Mouse (Mus musculus): Measurements from ENCODE around the gene Myo18b. TPM values are rescaled to one million over a fixed set of nuclear protein-coding genes. Genes with fewer than 3 reads are reported as not detected.

The Myo18b gene
- polyA plus RNA-seq, 1 experiment from 2014 or later = 22.2 TPM

DNA sequence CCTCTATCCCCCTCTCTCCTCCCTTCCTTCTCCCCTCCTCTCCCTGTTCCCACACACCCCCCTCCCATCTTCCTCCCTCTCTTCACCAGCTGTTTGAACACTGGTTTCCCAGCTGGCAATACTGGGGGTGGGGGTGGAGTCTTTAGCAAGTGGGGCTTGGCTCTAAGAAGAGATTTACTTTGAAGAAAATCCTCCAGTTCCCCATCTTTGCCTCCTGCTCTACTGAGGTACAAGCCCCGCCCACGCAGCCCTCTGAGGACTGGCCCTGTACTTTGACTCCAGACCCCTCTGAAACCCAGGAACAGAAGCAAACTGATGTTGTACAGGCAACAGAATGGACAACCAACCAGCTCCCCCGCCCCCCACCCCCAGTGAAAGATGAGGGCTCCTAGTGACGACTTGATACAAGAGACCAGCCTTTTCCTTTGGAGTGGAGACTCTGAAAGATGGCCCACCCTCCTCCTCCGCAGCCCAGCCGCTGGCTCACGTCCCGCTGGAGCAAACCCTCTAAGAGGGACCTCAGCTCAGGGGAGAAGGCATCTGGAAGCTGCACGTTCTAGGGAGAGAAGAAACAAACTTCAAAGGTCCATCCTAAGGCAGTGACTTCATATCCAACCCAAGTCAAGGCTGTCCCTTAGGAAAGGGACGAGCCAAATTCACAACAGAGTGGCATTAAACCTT is 32.2 kb upstream of the Myo18b start:
- peaks cover 17% of the 10 kb centered on the region for H3K4me1 ChIP-seq (ENCODE audit: control insufficient read depth, insufficient read depth, low read length)
- H3K4me2 ChIP-seq = no peak overlapping the region
- H3K9me3 ChIP-seq (replicated peaks; ENCODE audit: control insufficient read depth, low read length) = no peaks in the 10 kb centered on the region
- H3K4me3 ChIP-seq (ENCODE audit: low read depth, low read length) = no peak overlapping the region
- no peaks in the 10 kb centered on the region for H3K36me3 ChIP-seq (ENCODE audit: control insufficient read depth, insufficient read depth, low read length)
- no peak overlapping the region for H3K27ac ChIP-seq (ENCODE audit: low read depth, low read length)
- 31% methylated on average over 10 of the region's 10 CpGs for WGBS (ENCODE audit: insufficient replicate concordance)
- H3K27me3 ChIP-seq (ENCODE audit: control insufficient read depth, insufficient read depth, low read length) = no peaks in the 10 kb centered on the region
- ATAC-seq (replicated peaks; ENCODE audit: insufficient number of reproducible peaks, low FRiP score, low TSS enrichment) = no peak
- no peak overlapping the region for H3K9ac ChIP-seq (ENCODE audit: low read depth, low read length)

DNA sequence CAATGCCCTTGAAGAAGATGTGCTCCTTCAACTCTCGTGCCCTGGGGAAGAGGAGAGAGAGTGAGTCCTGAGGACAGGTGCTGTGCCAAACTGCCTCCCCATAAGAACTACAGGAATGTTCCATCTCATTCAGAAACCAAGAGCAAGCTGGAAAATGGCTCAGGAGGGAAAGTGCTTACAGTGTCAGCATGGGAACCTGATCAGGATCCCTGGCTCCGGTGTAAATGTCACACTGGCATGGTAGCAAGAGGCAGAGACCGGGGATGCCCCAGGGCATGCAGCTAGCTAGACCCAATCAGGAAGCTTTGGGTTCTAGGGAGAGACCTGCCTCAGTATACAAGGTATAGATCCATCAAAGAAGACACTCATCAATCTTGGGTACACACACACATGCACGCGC is 29.3 kb upstream of the Myo18b start:
- Histone ChIP-seq H3K36me3 (ENCODE audit: control insufficient read depth, insufficient read depth, low read length) (no peaks in the 10 kb centered on the region), H3K27me3 (ENCODE audit: control insufficient read depth, insufficient read depth, low read length) (no peaks in the 10 kb centered on the region), H3K4me3 (ENCODE audit: low read depth, low read length) (no peak overlapping the region), H3K4me1 (ENCODE audit: control insufficient read depth, insufficient read depth, low read length) (peaks cover 14% of the 10 kb centered on the region; the same call in 1 of the 2 replicates), H3K9me3 (replicated peaks; ENCODE audit: control insufficient read depth, low read length) (no peaks in the 10 kb centered on the region), H3K4me2 (no peak overlapping the region), H3K27ac (ENCODE audit: low read depth, low read length) (no peak overlapping the region), H3K9ac (ENCODE audit: low read depth, low read length) (no peak overlapping the region)
- no peak for ATAC-seq (replicated peaks; ENCODE audit: insufficient number of reproducible peaks, low FRiP score, low TSS enrichment)
- WGBS (ENCODE audit: insufficient replicate concordance) = 93% methylated on average over 5 of the region's 5 CpGs

DNA sequence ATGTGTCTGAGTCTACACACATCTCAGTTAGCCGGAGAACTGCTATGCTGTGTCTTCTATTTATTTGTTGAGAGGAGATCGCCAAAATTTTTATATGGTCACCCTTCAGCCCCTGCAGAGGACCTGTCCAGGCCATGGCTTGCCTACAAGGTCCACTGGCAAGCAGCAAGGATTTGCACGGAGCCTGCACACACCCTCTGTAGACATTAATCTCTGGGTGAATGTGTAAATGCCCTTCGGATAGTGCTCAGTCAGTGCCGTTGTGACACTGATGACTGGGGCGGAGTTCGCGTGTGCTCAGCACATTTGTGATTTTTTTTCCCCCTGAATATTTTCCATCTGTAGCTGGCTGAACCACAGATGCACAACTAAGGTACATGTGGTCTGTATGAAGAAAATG is 28.6 kb upstream of the Myo18b start:
- Histone ChIP-seq H3K27ac (ENCODE audit: low read depth, low read length) (no peak overlapping the region), H3K4me3 (ENCODE audit: low read depth, low read length) (no peak overlapping the region), H3K9me3 (replicated peaks; ENCODE audit: control insufficient read depth, low read length) (no peaks in the 10 kb centered on the region), H3K4me1 (ENCODE audit: control insufficient read depth, insufficient read depth, low read length) (peaks cover 14% of the 10 kb centered on the region; the same call in 1 of the 2 replicates), H3K9ac (ENCODE audit: low read depth, low read length) (no peak overlapping the region), H3K4me2 (no peak overlapping the region), H3K36me3 (ENCODE audit: control insufficient read depth, insufficient read depth, low read length) (no peaks in the 10 kb centered on the region), H3K27me3 (ENCODE audit: control insufficient read depth, insufficient read depth, low read length) (no peaks in the 10 kb centered on the region)
- no peak for ATAC-seq (replicated peaks; ENCODE audit: insufficient number of reproducible peaks, low FRiP score, low TSS enrichment)
- WGBS (ENCODE audit: insufficient replicate concordance) = 86% methylated on average over 8 of the region's 8 CpGs

DNA sequence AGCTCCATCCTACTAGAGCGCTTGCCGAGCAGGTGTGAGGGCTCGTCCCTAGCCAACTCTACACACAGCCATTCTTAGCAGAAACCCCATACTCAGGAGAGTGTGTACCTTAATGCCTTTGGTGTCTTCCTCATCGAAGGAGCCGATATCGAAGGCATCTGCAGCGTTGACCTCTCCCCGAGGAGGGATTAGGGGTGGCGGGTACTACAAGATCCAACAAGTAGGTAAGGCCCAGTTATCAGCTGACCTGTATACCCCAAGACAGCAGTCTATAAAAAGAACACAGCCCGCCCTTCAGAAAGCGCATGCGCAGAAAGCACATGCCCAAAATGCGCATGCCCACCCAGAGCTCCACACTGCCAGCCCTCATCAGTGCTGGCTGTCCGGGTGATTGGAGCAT is 27.7 kb upstream of the Myo18b start:
- Histone ChIP-seq H3K4me2 (peak overlapping the region; percentile 11; the same call in 1 of the 2 replicates), H3K27ac (ENCODE audit: low read depth, low read length) (peak overlapping the region; percentile 10; the same call in 1 of the 2 replicates)

DNA sequence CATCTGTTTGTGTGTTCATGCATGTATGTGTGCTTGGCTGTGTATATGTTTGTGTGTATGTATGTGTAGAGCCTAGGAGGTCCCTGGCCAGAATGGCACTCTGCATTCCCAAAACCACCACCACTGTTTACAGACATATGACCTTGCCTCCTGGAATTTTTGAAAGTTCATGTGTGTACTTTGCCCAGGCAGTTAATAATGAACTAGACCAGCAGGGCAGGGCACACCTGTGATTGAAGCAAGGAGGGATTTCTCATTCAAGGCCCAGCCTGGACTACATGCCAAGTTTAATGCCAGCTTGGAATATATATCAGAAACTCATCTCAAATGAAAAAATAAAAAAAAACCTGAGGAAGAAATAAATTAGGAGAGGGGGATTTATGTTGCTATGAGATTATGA is 25.8 kb upstream of the Myo18b start:
- Histone ChIP-seq H3K4me2 (no peak overlapping the region), H3K9me3 (replicated peaks; ENCODE audit: control insufficient read depth, low read length) (no peaks in the 10 kb centered on the region), H3K27ac (ENCODE audit: low read depth, low read length) (no peak overlapping the region), H3K27me3 (ENCODE audit: control insufficient read depth, insufficient read depth, low read length) (no peaks in the 10 kb centered on the region), H3K36me3 (ENCODE audit: control insufficient read depth, insufficient read depth, low read length) (no peaks in the 10 kb centered on the region), H3K4me3 (ENCODE audit: low read depth, low read length) (no peak overlapping the region), H3K9ac (ENCODE audit: low read depth, low read length) (no peak overlapping the region), H3K4me1 (ENCODE audit: control insufficient read depth, insufficient read depth, low read length) (peaks cover 11% of the 10 kb centered on the region; the same call in 1 of the 2 replicates)
- no peak for ATAC-seq (replicated peaks; ENCODE audit: insufficient number of reproducible peaks, low FRiP score, low TSS enrichment)

More for the DNA sequence above, 27.7 kb upstream of the Myo18b start:
- ATAC-seq (replicated peaks; ENCODE audit: insufficient number of reproducible peaks, low FRiP score, low TSS enrichment) = no peak
- Histone ChIP-seq H3K9ac (ENCODE audit: low read depth, low read length) (no peak overlapping the region), H3K9me3 (replicated peaks; ENCODE audit: control insufficient read depth, low read length) (no peaks in the 10 kb centered on the region), H3K4me1 (ENCODE audit: control insufficient read depth, insufficient read depth, low read length) (peaks cover 14% of the 10 kb centered on the region; the same call in 1 of the 2 replicates), H3K4me3 (ENCODE audit: low read depth, low read length) (no peak overlapping the region), H3K27me3 (ENCODE audit: control insufficient read depth, insufficient read depth, low read length) (no peaks in the 10 kb centered on the region), H3K36me3 (ENCODE audit: control insufficient read depth, insufficient read depth, low read length) (no peaks in the 10 kb centered on the region)
- 84% methylated on average over 14 of the region's 14 CpGs for WGBS (ENCODE audit: insufficient replicate concordance)

DNA sequence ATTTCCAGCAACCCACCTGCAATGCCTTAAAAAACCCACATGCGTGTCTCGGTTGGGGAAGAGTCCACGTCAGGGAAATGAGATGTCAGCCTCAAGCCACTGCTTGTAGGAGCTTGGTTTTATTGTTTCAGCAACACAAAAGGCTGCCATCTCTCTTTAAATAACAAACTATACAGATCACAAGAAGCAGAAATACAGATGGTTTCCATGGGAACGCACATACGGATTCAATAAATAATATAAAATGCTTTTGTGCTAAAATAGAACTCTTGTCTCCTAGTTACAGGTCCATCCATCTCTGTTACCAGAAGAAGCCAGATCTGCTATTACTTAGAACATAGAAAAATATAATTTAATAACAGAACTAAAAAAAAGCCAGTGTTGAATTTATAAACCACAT is 14.2 kb upstream of the Myo18b start:
- 87% methylated on average over 5 of the region's 5 CpGs for WGBS (ENCODE audit: insufficient replicate concordance)
- no peak for ATAC-seq (replicated peaks; ENCODE audit: insufficient number of reproducible peaks, low FRiP score, low TSS enrichment)
- no peaks in the 10 kb centered on the region for H3K9me3 ChIP-seq (replicated peaks; ENCODE audit: control insufficient read depth, low read length)
- no peaks in the 10 kb centered on the region for H3K36me3 ChIP-seq (ENCODE audit: control insufficient read depth, insufficient read depth, low read length)
- peaks cover 26% of the 10 kb centered on the region for H3K4me1 ChIP-seq (ENCODE audit: control insufficient read depth, insufficient read depth, low read length)
- no peaks in the 10 kb centered on the region for H3K27me3 ChIP-seq (ENCODE audit: control insufficient read depth, insufficient read depth, low read length)
- H3K4me3 ChIP-seq (ENCODE audit: low read depth, low read length) = no peak overlapping the region
- no peak overlapping the region for H3K27ac ChIP-seq (ENCODE audit: low read depth, low read length)
- H3K4me2 ChIP-seq = no peak overlapping the region
- no peak overlapping the region for H3K9ac ChIP-seq (ENCODE audit: low read depth, low read length)

DNA sequence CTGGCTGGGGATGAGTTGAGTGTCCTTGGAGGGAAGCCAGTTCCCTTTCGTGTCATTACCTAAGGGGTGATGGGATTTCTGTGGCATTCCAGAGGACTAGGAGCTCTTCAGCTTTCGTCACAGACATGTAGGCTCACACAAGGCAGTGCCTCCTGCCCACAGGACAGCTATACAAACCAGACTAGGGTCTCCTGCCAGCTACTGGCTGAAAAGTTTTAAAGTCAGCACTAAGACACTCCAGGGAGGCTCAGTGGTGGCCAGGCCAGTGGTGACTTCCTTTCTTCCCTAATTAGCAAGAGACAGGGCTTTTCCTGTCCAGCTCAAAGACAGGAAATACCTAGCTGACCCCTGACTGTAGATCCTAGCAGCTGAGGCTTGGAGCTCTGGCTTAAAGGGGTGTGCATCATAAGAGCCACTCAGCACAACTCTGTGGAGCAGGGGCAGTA is 12.0 kb upstream of the Myo18b start:
- H3K4me1 ChIP-seq (ENCODE audit: control insufficient read depth, insufficient read depth, low read length) = peaks cover 16% of the 10 kb centered on the region
- H3K27ac ChIP-seq (ENCODE audit: low read depth, low read length) = peak overlapping the region; percentile 70
- 27% methylated on average over 2 of the region's 2 CpGs for WGBS (ENCODE audit: insufficient replicate concordance)
- no peak overlapping the region for H3K9ac ChIP-seq (ENCODE audit: low read depth, low read length)
- ATAC-seq (replicated peaks; ENCODE audit: insufficient number of reproducible peaks, low FRiP score, low TSS enrichment) = peak; percentile 42; the same call in 1 of the 2 replicates
- no peak overlapping the region for H3K4me3 ChIP-seq (ENCODE audit: low read depth, low read length)
- no peaks in the 10 kb centered on the region for H3K27me3 ChIP-seq (ENCODE audit: control insufficient read depth, insufficient read depth, low read length)
- H3K9me3 ChIP-seq (replicated peaks; ENCODE audit: control insufficient read depth, low read length) = no peaks in the 10 kb centered on the region
- peak overlapping the region; percentile 2; the same call in 1 of the 2 replicates for H3K4me2 ChIP-seq
- no peaks in the 10 kb centered on the region for H3K36me3 ChIP-seq (ENCODE audit: control insufficient read depth, insufficient read depth, low read length)

DNA sequence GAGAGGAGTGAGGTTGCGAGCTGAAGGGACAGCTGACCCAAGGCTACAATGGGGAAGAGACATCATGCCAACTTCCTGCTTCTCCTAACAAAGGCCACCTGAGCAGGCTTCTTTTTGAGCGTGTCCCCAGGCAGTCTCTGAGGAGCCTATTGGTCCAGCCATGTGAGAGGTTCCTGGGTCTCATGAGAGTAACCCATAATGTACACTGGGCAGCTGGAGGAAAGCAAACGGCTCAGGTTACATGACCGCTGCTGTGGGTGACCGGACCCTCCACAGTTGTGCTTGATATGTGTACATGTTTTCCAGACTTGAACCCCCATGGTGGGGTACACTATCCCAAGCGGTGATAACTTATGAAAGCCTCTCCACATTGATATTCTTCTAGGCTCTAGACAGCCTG is 11.3 kb upstream of the Myo18b start:
- Histone ChIP-seq H3K4me1 (ENCODE audit: control insufficient read depth, insufficient read depth, low read length) (peaks cover 16% of the 10 kb centered on the region), H3K27ac (ENCODE audit: low read depth, low read length) (peak overlapping the region; percentile 70), H3K4me3 (ENCODE audit: low read depth, low read length) (no peak overlapping the region), H3K27me3 (ENCODE audit: control insufficient read depth, insufficient read depth, low read length) (no peaks in the 10 kb centered on the region), H3K9ac (ENCODE audit: low read depth, low read length) (no peak overlapping the region), H3K36me3 (ENCODE audit: control insufficient read depth, insufficient read depth, low read length) (no peaks in the 10 kb centered on the region), H3K4me2 (no peak overlapping the region), H3K9me3 (replicated peaks; ENCODE audit: control insufficient read depth, low read length) (no peaks in the 10 kb centered on the region)
- ATAC-seq (replicated peaks; ENCODE audit: insufficient number of reproducible peaks, low FRiP score, low TSS enrichment) = no peak
- WGBS (ENCODE audit: insufficient replicate concordance) = 63% methylated on average over 6 of the region's 6 CpGs

DNA sequence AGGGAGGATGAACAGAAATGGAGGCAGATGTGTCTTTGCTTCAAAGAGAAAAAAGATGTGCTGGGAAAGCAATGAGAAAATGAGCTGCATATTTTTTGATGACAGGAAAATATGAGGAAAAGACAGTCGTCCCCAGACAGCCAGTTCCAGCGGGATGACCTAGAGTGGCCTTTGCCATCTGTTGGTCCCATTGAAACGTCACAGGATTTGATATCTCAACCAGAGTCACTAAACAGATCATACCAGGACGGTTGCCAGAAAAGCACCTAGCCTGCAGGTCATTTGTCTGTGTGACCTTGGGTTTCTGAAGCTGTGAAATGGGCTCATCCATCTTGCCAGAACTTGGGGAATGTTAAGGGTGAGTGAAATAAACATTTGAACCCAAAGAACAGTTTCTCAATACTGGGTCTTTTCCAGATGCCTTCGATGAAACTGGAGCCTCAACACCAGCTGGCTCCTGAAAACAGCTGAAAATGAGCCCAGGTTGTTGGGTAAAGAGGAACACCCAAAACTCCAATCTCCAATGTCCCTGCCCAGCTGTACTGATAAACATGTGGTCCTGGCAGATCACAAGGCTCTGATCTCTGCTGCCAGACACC is 2.6 kb downstream of the Myo18b start:
- Histone ChIP-seq H3K4me2 (peak overlapping the region; percentile 73; the same call in 1 of the 2 replicates), H3K4me1 (ENCODE audit: control insufficient read depth, insufficient read depth, low read length) (peaks cover 7% of the 10 kb centered on the region), H3K27ac (ENCODE audit: low read depth, low read length) (no peak overlapping the region), H3K4me3 (ENCODE audit: low read depth, low read length) (no peak overlapping the region), H3K9me3 (replicated peaks; ENCODE audit: control insufficient read depth, low read length) (no peaks in the 10 kb centered on the region), H3K9ac (ENCODE audit: low read depth, low read length) (no peak overlapping the region), H3K36me3 (ENCODE audit: control insufficient read depth, insufficient read depth, low read length) (no peaks in the 10 kb centered on the region), H3K27me3 (ENCODE audit: control insufficient read depth, insufficient read depth, low read length) (no peaks in the 10 kb centered on the region)
- WGBS (ENCODE audit: insufficient replicate concordance) = 68% methylated on average over 5 of the region's 5 CpGs
- ATAC-seq (replicated peaks; ENCODE audit: insufficient number of reproducible peaks, low FRiP score, low TSS enrichment) = no peak
